Comparison of ENCODE assay signal across 26 mouse cellular contexts in genomic region chr10:129577066-129577465, GRCm38 (mm10). TPM values are rescaled to one million over a fixed set of nuclear protein-coding genes. Genes with fewer than 3 reads are reported as not detected.
"Had no signal": no experiment of that assay in that cellular context is flagged by ENCODE, and none has a peak within 500 bp of the region (broad histone marks: within the 10 kb centered on the region; RNA-seq: fewer than 3 reads in every experiment).

No protein-coding gene starts in this region.

- ATAC-seq: intestine, postnatal 0 days; liver, embryonic 12.5 days; midbrain, embryonic 13.5 days had no signal

- H3K4me3 ChIP-seq: limb, embryonic 15.5 days; liver, embryonic 12.5 days; megakaryocyte, embryonic 14.5 days; midbrain, embryonic 13.5 days had no signal

- H3K4me2 ChIP-seq: limb, embryonic 15.5 days; liver, embryonic 12.5 days; lung, embryonic 14.5 days; midbrain, embryonic 13.5 days had no signal

- H3K27ac ChIP-seq: kidney, postnatal 0 days; limb, embryonic 15.5 days; liver, embryonic 12.5 days; midbrain, embryonic 13.5 days had no signal

- H3K9ac ChIP-seq: limb, embryonic 15.5 days; liver, embryonic 12.5 days; lung, embryonic 14.5 days; midbrain, embryonic 13.5 days had no signal

- H3K36me3 ChIP-seq: limb, embryonic 15.5 days; liver, embryonic 12.5 days; midbrain, embryonic 13.5 days had no signal

- DNase-seq: kidney, adult 9 months; kidney, postnatal 36 days; layer of hippocampus, adult 9-11 months; layer of hippocampus, postnatal 36 days; lung, embryonic 14.5 days; lung, postnatal 10 days; lung, postnatal 4 days; right cerebral cortex, postnatal 4 days; spleen, adult 18-20 months; thymus, adult 2 months; thymus, postnatal 25 days had no signal

- H3K4me1 ChIP-seq: limb, embryonic 15.5 days; liver, embryonic 12.5 days; megakaryocyte, embryonic 14.5 days; midbrain, embryonic 13.5 days had no signal

- H3K9me3 ChIP-seq: limb, embryonic 15.5 days; liver, embryonic 12.5 days; midbrain, embryonic 13.5 days had no signal

- H3K27me3 ChIP-seq: limb, embryonic 15.5 days; liver, embryonic 12.5 days; megakaryocyte, embryonic 14.5 days; midbrain, embryonic 13.5 days had no signal

RNA-seq across cellular contexts. Expression of gene Olfr794, which starts 9.6 kb away (rescaled TPM):
- total RNA-seq: layer of hippocampus, adult 18-20 months; layer of hippocampus, postnatal 36 days; left cerebral cortex, adult 8-10 months; left cerebral cortex, postnatal 25 days had no signal
- polyA plus RNA-seq: intestine, postnatal 0 days; kidney, postnatal 0 days; limb, embryonic 11.5 days; limb, embryonic 15.5 days; liver, embryonic 12.5 days; liver, embryonic 16.5 days; lung, embryonic 14.5 days; midbrain, embryonic 13.5 days; neural tube, embryonic 14.5 days; stomach, embryonic 14.5 days; testis, adult 2 months; thymus, adult 2 months; urinary bladder, adult 2 months had no signal

RNA-seq across cellular contexts. Expression of gene Olfr796, which starts 35.3 kb away (rescaled TPM):
- total RNA-seq: layer of hippocampus, adult 18-20 months; layer of hippocampus, postnatal 36 days; left cerebral cortex, adult 8-10 months; left cerebral cortex, postnatal 25 days had no signal
- polyA plus RNA-seq: intestine, postnatal 0 days; kidney, postnatal 0 days; limb, embryonic 11.5 days; limb, embryonic 15.5 days; liver, embryonic 12.5 days; liver, embryonic 16.5 days; lung, embryonic 14.5 days; midbrain, embryonic 13.5 days; neural tube, embryonic 14.5 days; stomach, embryonic 14.5 days; testis, adult 2 months; thymus, adult 2 months; urinary bladder, adult 2 months had no signal

RNA-seq across cellular contexts. Expression of gene Olfr792, which starts 38.1 kb away (rescaled TPM):
- total RNA-seq: layer of hippocampus, adult 18-20 months; layer of hippocampus, postnatal 36 days; left cerebral cortex, adult 8-10 months; left cerebral cortex, postnatal 25 days had no signal
- polyA plus RNA-seq: intestine, postnatal 0 days; kidney, postnatal 0 days; limb, embryonic 11.5 days; limb, embryonic 15.5 days; liver, embryonic 12.5 days; liver, embryonic 16.5 days; lung, embryonic 14.5 days; midbrain, embryonic 13.5 days; neural tube, embryonic 14.5 days; stomach, embryonic 14.5 days; testis, adult 2 months; thymus, adult 2 months; urinary bladder, adult 2 months had no signal

RNA-seq across cellular contexts. Expression of gene Olfr798, which starts 50.7 kb away (rescaled TPM):
- total RNA-seq: layer of hippocampus, adult 18-20 months; layer of hippocampus, postnatal 36 days; left cerebral cortex, adult 8-10 months; left cerebral cortex, postnatal 25 days had no signal
- polyA plus RNA-seq: intestine, postnatal 0 days; kidney, postnatal 0 days; limb, embryonic 11.5 days; limb, embryonic 15.5 days; liver, embryonic 12.5 days; liver, embryonic 16.5 days; lung, embryonic 14.5 days; midbrain, embryonic 13.5 days; neural tube, embryonic 14.5 days; stomach, embryonic 14.5 days; testis, adult 2 months; thymus, adult 2 months; urinary bladder, adult 2 months had no signal

RNA-seq across cellular contexts. Expression of gene Olfr791, which starts 55.5 kb away (rescaled TPM):
- total RNA-seq: layer of hippocampus, adult 18-20 months; layer of hippocampus, postnatal 36 days; left cerebral cortex, adult 8-10 months; left cerebral cortex, postnatal 25 days had no signal
- polyA plus RNA-seq: intestine, postnatal 0 days; kidney, postnatal 0 days; limb, embryonic 11.5 days; limb, embryonic 15.5 days; liver, embryonic 12.5 days; liver, embryonic 16.5 days; lung, embryonic 14.5 days; midbrain, embryonic 13.5 days; neural tube, embryonic 14.5 days; stomach, embryonic 14.5 days; testis, adult 2 months; thymus, adult 2 months; urinary bladder, adult 2 months had no signal
